ENCODE assay signal across 18 mouse cellular contexts in genomic region chr10:87102455-87102854, GRCm38 (mm10). TPM values are rescaled to one million over a fixed set of nuclear protein-coding genes. Genes with fewer than 3 reads are reported as not detected.
A peak's percentile ranks its signal among the peaks of the same experiment; 100 is the strongest.
DNase-seq lines count a peak whose midpoint lies in the region; ATAC-seq and TF ChIP-seq lines count a peak whose summit lies in the region.
"Had no signal": no experiment of that assay in that cellular context is flagged by ENCODE, and none has a peak within 500 bp of the region (broad histone marks: within the 10 kb centered on the region; RNA-seq: fewer than 3 reads in every experiment).

No protein-coding gene starts in this region.

- H3K36me3 ChIP-seq in embryonic facial prominence, embryonic 11.5 days (replicated peaks; ENCODE audit: control insufficient read depth, insufficient read depth, low read depth, low read length), result no peaks in the 10 kb centered on the region
- no peaks in the 10 kb centered on the region for H3K36me3 ChIP-seq in embryonic facial prominence, embryonic 10.5 days (replicated peaks)
- H3K36me3 ChIP-seq in CH12.LX (replicated peaks in 1 of 2; ENCODE audit: control insufficient read depth in 1 of 2, insufficient read depth in 1 of 2, low read length in 1 of 2), result no peaks in the 10 kb centered on the region
- H3K36me3 ChIP-seq in midbrain, embryonic 12.5 days, result no peaks in the 10 kb centered on the region
- no peaks in the 10 kb centered on the region for H3K36me3 ChIP-seq in liver, postnatal 0 days (replicated peaks; ENCODE audit: insufficient read depth, low read length)

- TF ChIP-seq CTCF in CH12.LX (conservative IDR thresholded peaks at IDR 0.05 in 1 of 2, IDR thresholded peaks at IDR 0.05 in 1 of 2; ENCODE audit: low read depth in 2 of 2, low read length in 2 of 2), result no peak
- no peak for TF ChIP-seq CTCF in liver, postnatal 0 days (IDR thresholded peaks at IDR 0.05; ENCODE audit: low read depth)

- no peak overlapping the region for H3K27ac ChIP-seq in embryonic facial prominence, embryonic 11.5 days (replicated peaks; ENCODE audit: low read depth, low read length)
- no peak overlapping the region; the same call in 1 of the 2 replicates for H3K27ac ChIP-seq in embryonic facial prominence, embryonic 10.5 days (replicated peaks)
- H3K27ac ChIP-seq in CH12.LX (ENCODE audit: insufficient read depth, low read depth), result no peak overlapping the region
- peak overlapping the region; percentile 58; the same call in 1 of the 2 replicates for H3K27ac ChIP-seq in midbrain, embryonic 12.5 days (replicated peaks)
- H3K27ac ChIP-seq in liver, postnatal 0 days (ENCODE audit: low read depth), result no peak overlapping the region
- H3K27ac ChIP-seq: macrophage; stomach, postnatal 0 days had no signal

- DNase-seq in embryonic facial prominence, embryonic 11.5 days (ENCODE audit: low spot score), result peak; percentile 30
- DNase-seq in embryonic facial prominence, embryonic 10.5 days (ENCODE audit: low spot score), result no peak
- no peak for DNase-seq in CH12.LX (ENCODE audit: extremely low read depth)
- DNase-seq in forelimb bud, embryonic 11.5 days (ENCODE audit: low read depth, low spot score), result peak; percentile 4
- no peak for DNase-seq in lung, postnatal 14 days
- DNase-seq in liver, postnatal 0 days, result no peak
- no peak for DNase-seq in spleen, postnatal 4 days (ENCODE audit: low spot score in 2 of 2)
- DNase-seq: adrenal gland, postnatal 10 days; cerebellum, adult 18-20 months; gastrocnemius, postnatal 36 days; kidney, adult 2 months; kidney, postnatal 14 days; liver; lung, adult 18-20 months had no signal

- dilution Hi-C loops in CH12.LX (cut with MboI; ENCODE audit: extremely low pct_ligation_motif_present, extremely low pct_unique_long_range_greater_than_20kb, low sequenced_read_pairs), result no loop called here

- H3K4me1 ChIP-seq in embryonic facial prominence, embryonic 11.5 days (ENCODE audit: control insufficient read depth, insufficient read depth, low read length), result no peaks in the 10 kb centered on the region
- H3K4me1 ChIP-seq in embryonic facial prominence, embryonic 10.5 days, result peaks cover 52% of the 10 kb centered on the region
- H3K4me1 ChIP-seq in CH12.LX (ENCODE audit: control insufficient read depth in 1 of 2, insufficient read depth in 2 of 2), result peaks cover 10 to 55% of the 10 kb centered on the region in 2 experiments
- peaks cover 36% of the 10 kb centered on the region for H3K4me1 ChIP-seq in midbrain, embryonic 12.5 days
- H3K4me1 ChIP-seq in liver, postnatal 0 days (ENCODE audit: insufficient read depth), result no peaks in the 10 kb centered on the region

- no peak for TF ChIP-seq EP300 in CH12.LX (IDR thresholded peaks at IDR 0.05; ENCODE audit: low read length)
- no peak for TF ChIP-seq EP300 in liver, postnatal 0 days (IDR thresholded peaks at IDR 0.05; ENCODE audit: low read depth)

- no peaks in the 10 kb centered on the region for H3K9me3 ChIP-seq in embryonic facial prominence, embryonic 11.5 days (replicated peaks; ENCODE audit: control insufficient read depth, low read length)
- no peaks in the 10 kb centered on the region for H3K9me3 ChIP-seq in embryonic facial prominence, embryonic 10.5 days
- no peaks in the 10 kb centered on the region for H3K9me3 ChIP-seq in CH12.LX (replicated peaks; ENCODE audit: low read length)
- H3K9me3 ChIP-seq in midbrain, embryonic 12.5 days, result no peaks in the 10 kb centered on the region
- H3K9me3 ChIP-seq in liver, postnatal 0 days (ENCODE audit: low read length), result no peaks in the 10 kb centered on the region

- H3K9ac ChIP-seq in embryonic facial prominence, embryonic 11.5 days (replicated peaks; ENCODE audit: low read length), result no peak overlapping the region
- H3K9ac ChIP-seq in CH12.LX (ENCODE audit: insufficient read depth, low read depth), result no peak overlapping the region
- no peak overlapping the region for H3K9ac ChIP-seq in midbrain, embryonic 12.5 days (replicated peaks)
- no peak overlapping the region for H3K9ac ChIP-seq in liver, postnatal 0 days (replicated peaks)

- TF ChIP-seq POLR2A in CH12.LX (IDR thresholded peaks at IDR 0.05; ENCODE audit: low read depth, low read length), result no peak

- no peak overlapping the region for H3K4me3 ChIP-seq in embryonic facial prominence, embryonic 11.5 days (ENCODE audit: low read depth, low read length)
- no peak overlapping the region for H3K4me3 ChIP-seq in embryonic facial prominence, embryonic 10.5 days
- peak overlapping the region in 2 of 3 experiments; percentile 13 to 32 for H3K4me3 ChIP-seq in CH12.LX (replicated peaks in 1 of 3; ENCODE audit: low read depth in 2 of 3, low read length in 2 of 3, poor library complexity in 1 of 3)
- H3K4me3 ChIP-seq in midbrain, embryonic 12.5 days, result no peak overlapping the region
- no peak overlapping the region for H3K4me3 ChIP-seq in liver, postnatal 0 days (ENCODE audit: low read depth, low read length)

- no peak for ATAC-seq in embryonic facial prominence, embryonic 11.5 days (replicated peaks; ENCODE audit: insufficient number of reproducible peaks, low FRiP score, low TSS enrichment, low read depth)
- no peak for ATAC-seq in midbrain, embryonic 12.5 days (ENCODE audit: low FRiP score, low read depth)
- ATAC-seq in liver, postnatal 0 days, result no peak

- in situ Hi-C loops in CH12.LX (cut with MboI; ENCODE audit: low pct_ligation_motif_present, low pct_unique_long_range_greater_than_20kb, low sequenced_read_pairs), result no loop called here

- H3K27me3 ChIP-seq in embryonic facial prominence, embryonic 11.5 days (ENCODE audit: control insufficient read depth, insufficient read depth, low read length), result no peaks in the 10 kb centered on the region
- H3K27me3 ChIP-seq in embryonic facial prominence, embryonic 10.5 days (replicated peaks; ENCODE audit: low read depth, poor library complexity, severe bottlenecking), result peaks cover 3% of the 10 kb centered on the region
- no peaks in the 10 kb centered on the region for H3K27me3 ChIP-seq in CH12.LX (replicated peaks)
- peaks cover 34% of the 10 kb centered on the region for H3K27me3 ChIP-seq in midbrain, embryonic 12.5 days
- H3K27me3 ChIP-seq in liver, postnatal 0 days (ENCODE audit: insufficient read depth, low read length), result no peaks in the 10 kb centered on the region

- H3K4me2 ChIP-seq in embryonic facial prominence, embryonic 11.5 days (ENCODE audit: low read depth, low read length), result no peak overlapping the region
- H3K4me2 ChIP-seq in CH12.LX (ENCODE audit: insufficient read depth, low read depth, poor library complexity, severe bottlenecking), result no peak overlapping the region
- H3K4me2 ChIP-seq in midbrain, embryonic 12.5 days (replicated peaks), result peak overlapping the region; percentile 31
- H3K4me2 ChIP-seq in liver, postnatal 0 days (ENCODE audit: low read depth, low read length), result no peak overlapping the region

- TF ChIP-seq RAD21 in CH12.LX (IDR thresholded peaks at IDR 0.05; ENCODE audit: low read depth, low read length), result no peak

- H3K79me2 ChIP-seq in CH12.LX (replicated peaks; ENCODE audit: control insufficient read depth, extremely low read depth, insufficient read depth, poor library complexity, severe bottlenecking), result no peaks in the 10 kb centered on the region

- WGBS in embryonic facial prominence, embryonic 11.5 days, result 37% methylated on average over 13 of the region's 13 CpGs
- WGBS in embryonic facial prominence, embryonic 10.5 days, result 39% methylated on average over 13 of the region's 13 CpGs
- WGBS in midbrain, embryonic 12.5 days, result 11% methylated on average over 13 of the region's 13 CpGs
- WGBS in liver, postnatal 0 days (ENCODE audit: insufficient replicate concordance), result 84% methylated on average over 13 of the region's 13 CpGs

TF ChIP-seq in CH12.LX, 34 proteins besides CTCF, POLR2A, EP300 and RAD21:
- TF ChIP-seq ELF1 (IDR thresholded peaks at IDR 0.05; ENCODE audit: low read depth, low read length), result no peak
- no peak for TF ChIP-seq ZMIZ1 (IDR thresholded peaks at IDR 0.05; ENCODE audit: low read depth, low read length)
- no peak for TF ChIP-seq MAZ (IDR thresholded peaks at IDR 0.05; ENCODE audit: low read depth, low read length)
- no peak for TF ChIP-seq MEF2A (IDR thresholded peaks at IDR 0.05; ENCODE audit: borderline replicate concordance, low read depth, low read length)
- no peak for TF ChIP-seq JUND (conservative IDR thresholded peaks at IDR 0.05; ENCODE audit: low read depth, low read length)
- no peak for TF ChIP-seq BHLHE40 (IDR thresholded peaks at IDR 0.05; ENCODE audit: low read depth, low read length)
- no peak for TF ChIP-seq RCOR1 (conservative IDR thresholded peaks at IDR 0.05; ENCODE audit: low read depth, low read length)
- no peak for TF ChIP-seq PAX5 (IDR thresholded peaks at IDR 0.05; ENCODE audit: low read length)
- no peak for TF ChIP-seq USF2 (conservative IDR thresholded peaks at IDR 0.05; ENCODE audit: low read depth, low read length)
- no peak for TF ChIP-seq ZKSCAN1 (IDR thresholded peaks at IDR 0.05; ENCODE audit: borderline replicate concordance, low read depth, low read length)
- no peak for TF ChIP-seq ZC3H11A (IDR thresholded peaks at IDR 0.05; ENCODE audit: low read depth, low read length)
- no peak for TF ChIP-seq MAFK (IDR thresholded peaks at IDR 0.05; ENCODE audit: insufficient replicate concordance, low read length)

RNA-seq across cellular contexts. Expression of gene 1700113H08Rik, which starts 44.6 kb away (rescaled TPM):
- polyA plus RNA-seq in embryonic facial prominence, embryonic 11.5 days (2014; fragmentation: Nextera tagmentation; extraction: Ambion mirVana), result 0.65 TPM in 1 of 2 replicates, not detected in the other
- polyA plus RNA-seq in embryonic facial prominence, embryonic 10.5 days (2016; fragmentation: Nextera tagmentation; extraction: Ambion mirVana), result not detected in 2 replicates
- total RNA-seq in CH12.LX (2012; rRNA removed) (not detected in 2 replicates), CH12.LX (2014; rRNA removed) (not detected in 2 replicates)
- not detected in 2 replicates for polyA plus RNA-seq in CH12.LX (2012; ENCODE audit: insufficient read length, low read depth)
- polyA plus RNA-seq in midbrain, embryonic 12.5 days (2016; fragmentation: Nextera tagmentation; extraction: Ambion mirVana), result 0.22 and 0.56 TPM in 2 replicates
- polyA plus RNA-seq in liver, postnatal 0 days (2015; fragmentation: Nextera tagmentation; extraction: Ambion mirVana), result not detected in 2 replicates
- polyA plus RNA-seq: cortical plate, adult 2 months; kidney, adult 2 months; macrophage; stomach, postnatal 0 days had no signal

Comparison
In these comparisons a context has a peak if more than half of its experiments do, and no peak if none do; other contexts are left out.
1. DNase-seq: peak in embryonic facial prominence, embryonic 11.5 days (single experiment) and forelimb bud, embryonic 11.5 days (single experiment); none in embryonic facial prominence, embryonic 10.5 days (single experiment), CH12.LX (single experiment), lung, postnatal 14 days (single experiment), liver, postnatal 0 days (single experiment) and spleen, postnatal 4 days (0 of 2).
2. H3K4me3 ChIP-seq: peak in CH12.LX (2 of 3); none in embryonic facial prominence, embryonic 11.5 days (single experiment), embryonic facial prominence, embryonic 10.5 days (single experiment), midbrain, embryonic 12.5 days (single experiment) and liver, postnatal 0 days (single experiment).